26 mouse cellular contexts compared by ENCODE assay signal in genomic region chr9:28744771-28745170, GRCm38 (mm10).
A peak's percentile ranks its signal among the peaks of the same experiment; 100 is the strongest.
DNase-seq lines count a peak whose midpoint lies in the region; ATAC-seq and TF ChIP-seq lines count a peak whose summit lies in the region.
"Had no signal": no experiment of that assay in that cellular context is flagged by ENCODE, and none has a peak within 500 bp of the region (broad histone marks: within the 10 kb centered on the region; RNA-seq: fewer than 3 reads in every experiment).

No protein-coding gene starts in this region.

- no peaks in the 10 kb centered on the region for H3K9me3 ChIP-seq in forebrain, embryonic 14.5 days (replicated peaks; ENCODE audit: control insufficient read depth, low read length)
- H3K9me3 ChIP-seq in forebrain, embryonic 11.5 days (ENCODE audit: control insufficient read depth, low read length) = no peaks in the 10 kb centered on the region
- no peaks in the 10 kb centered on the region for H3K9me3 ChIP-seq in liver, postnatal 0 days (ENCODE audit: low read length)
- H3K9me3 ChIP-seq: embryonic facial prominence, embryonic 13.5 days; hindbrain, embryonic 13.5 days; limb, embryonic 12.5 days; midbrain, embryonic 10.5 days had no signal

- WGBS in forebrain, embryonic 14.5 days = 47% methylated on average over 3 of the region's 3 CpGs
- 78% methylated on average over 3 of the region's 3 CpGs for WGBS in forebrain, embryonic 11.5 days
- 62% methylated on average over 3 of the region's 3 CpGs for WGBS in liver, postnatal 0 days (ENCODE audit: insufficient replicate concordance)

- no peak overlapping the region for H3K27ac ChIP-seq in forebrain, embryonic 14.5 days (ENCODE audit: low read depth, low read length)
- no peak overlapping the region for H3K27ac ChIP-seq in forebrain, embryonic 11.5 days (ENCODE audit: low read depth, low read length)
- no peak overlapping the region for H3K27ac ChIP-seq in liver, postnatal 0 days (ENCODE audit: low read depth)
- H3K27ac ChIP-seq: embryonic facial prominence, embryonic 13.5 days; hindbrain, embryonic 13.5 days; kidney, postnatal 0 days; limb, embryonic 12.5 days; midbrain, embryonic 10.5 days had no signal

- DNase-seq in forebrain, embryonic 14.5 days (ENCODE audit: low spot score) = peak; percentile 52
- DNase-seq in forebrain, embryonic 11.5 days (ENCODE audit: low spot score) = no peak
- DNase-seq in Muller cell, postnatal 12 days (ENCODE audit: inconsistent ontology term) = peak; percentile 8
- DNase-seq in cerebellum, adult 18-20 months = peak; percentile 63 to 68
- DNase-seq in cerebellum, postnatal 14 days = peak; percentile 79 to 83
- DNase-seq in embryo, embryonic 10.5 days (ENCODE audit: low spot score) = no peak
- DNase-seq in liver, postnatal 0 days = no peak
- DNase-seq in heart, postnatal 10 days = no peak
- DNase-seq: adrenal gland, postnatal 25 days; gastrocnemius, postnatal 10 days; heart, adult 11 months; heart, postnatal 14 days; kidney, adult 18-20 months; lung, adult 18-20 months; lung, postnatal 10 days; thymus, postnatal 14 days had no signal

- H3K9ac ChIP-seq in forebrain, embryonic 14.5 days (ENCODE audit: low read length) = no peak overlapping the region
- H3K9ac ChIP-seq in forebrain, embryonic 11.5 days (ENCODE audit: low read length) = no peak overlapping the region
- no peak overlapping the region for H3K9ac ChIP-seq in liver, postnatal 0 days (replicated peaks)
- H3K9ac ChIP-seq: embryonic facial prominence, embryonic 13.5 days; hindbrain, embryonic 13.5 days; limb, embryonic 12.5 days had no signal

- intact Hi-C loops in heart, postnatal 10 days (cut with DNase I) = no loop called here

- no peak overlapping the region for H3K4me2 ChIP-seq in forebrain, embryonic 14.5 days (ENCODE audit: low read length)
- H3K4me2 ChIP-seq in forebrain, embryonic 11.5 days (ENCODE audit: low read depth, low read length, severe bottlenecking) = no peak overlapping the region
- no peak overlapping the region for H3K4me2 ChIP-seq in liver, postnatal 0 days (ENCODE audit: low read depth, low read length)
- H3K4me2 ChIP-seq: embryonic facial prominence, embryonic 13.5 days; heart, embryonic 11.5 days; hindbrain, embryonic 13.5 days; limb, embryonic 12.5 days; liver, embryonic 11.5 days had no signal

- H3K27me3 ChIP-seq in forebrain, embryonic 14.5 days (replicated peaks; ENCODE audit: control insufficient read depth, insufficient read depth, low read length) = no peaks in the 10 kb centered on the region
- no peaks in the 10 kb centered on the region for H3K27me3 ChIP-seq in forebrain, embryonic 11.5 days (ENCODE audit: control insufficient read depth, insufficient read depth, low read length)
- H3K27me3 ChIP-seq in liver, postnatal 0 days (ENCODE audit: insufficient read depth, low read length) = no peaks in the 10 kb centered on the region
- H3K27me3 ChIP-seq: embryonic facial prominence, embryonic 13.5 days; hindbrain, embryonic 13.5 days; limb, embryonic 12.5 days had no signal

- no peaks in the 10 kb centered on the region for H3K36me3 ChIP-seq in forebrain, embryonic 14.5 days (ENCODE audit: control insufficient read depth, insufficient read depth, low read length)
- H3K36me3 ChIP-seq in forebrain, embryonic 11.5 days (ENCODE audit: control insufficient read depth, insufficient read depth, low read length) = no peaks in the 10 kb centered on the region
- no peaks in the 10 kb centered on the region for H3K36me3 ChIP-seq in liver, postnatal 0 days (replicated peaks; ENCODE audit: insufficient read depth, low read length)
- H3K36me3 ChIP-seq: embryonic facial prominence, embryonic 13.5 days; hindbrain, embryonic 13.5 days; limb, embryonic 12.5 days; midbrain, embryonic 10.5 days had no signal

- TF ChIP-seq EP300 in liver, postnatal 0 days (IDR thresholded peaks at IDR 0.05; ENCODE audit: low read depth) = no peak

- TF ChIP-seq CTCF in liver, postnatal 0 days (IDR thresholded peaks at IDR 0.05; ENCODE audit: low read depth) = no peak

- H3K4me3 ChIP-seq in forebrain, embryonic 14.5 days (ENCODE audit: low read depth, low read length) = no peak overlapping the region
- H3K4me3 ChIP-seq in forebrain, embryonic 11.5 days (ENCODE audit: low read depth, low read length) = no peak overlapping the region
- H3K4me3 ChIP-seq in liver, postnatal 0 days (ENCODE audit: low read depth, low read length) = no peak overlapping the region
- H3K4me3 ChIP-seq: embryonic facial prominence, embryonic 13.5 days; hindbrain, embryonic 13.5 days; limb, embryonic 12.5 days; midbrain, embryonic 10.5 days had no signal

- H3K4me1 ChIP-seq in forebrain, embryonic 14.5 days (ENCODE audit: control insufficient read depth, insufficient read depth, low read length) = no peaks in the 10 kb centered on the region
- H3K4me1 ChIP-seq in forebrain, embryonic 11.5 days (replicated peaks; ENCODE audit: control insufficient read depth, insufficient read depth, low read length) = no peaks in the 10 kb centered on the region
- no peaks in the 10 kb centered on the region for H3K4me1 ChIP-seq in liver, postnatal 0 days (ENCODE audit: insufficient read depth)
- H3K4me1 ChIP-seq: hindbrain, embryonic 13.5 days; limb, embryonic 12.5 days; midbrain, embryonic 10.5 days had no signal

- no peak for ATAC-seq in forebrain, embryonic 14.5 days
- ATAC-seq in forebrain, embryonic 11.5 days (replicated peaks; ENCODE audit: low FRiP score) = no peak
- no peak for ATAC-seq in liver, postnatal 0 days
- ATAC-seq: CD4-positive, CD25-positive, alpha-beta regulatory T cell, adult 4 months; forebrain, embryonic 16.5 days; inflammation-experienced regulatory T-cells, adult 6 months had no signal

Comparison
In these comparisons a context has a peak if more than half of its experiments do, and no peak if none do; other contexts are left out.
1. DNase-seq: peak in forebrain, embryonic 14.5 days (single experiment), Muller cell, postnatal 12 days (single experiment), cerebellum, adult 18-20 months (2 of 2) and cerebellum, postnatal 14 days (2 of 2); none in forebrain, embryonic 11.5 days (single experiment), embryo, embryonic 10.5 days (single experiment), liver, postnatal 0 days (single experiment) and heart, postnatal 10 days (0 of 2).